Mouse (Mus musculus) embryonic facial prominence, embryonic 11.5 days (tissue): ENCODE data around the gene Olfr963. TPM values are rescaled to one million over a fixed set of nuclear protein-coding genes. Genes with fewer than 3 reads are reported as not detected.

Source experiments
- ATAC-seq: fragments of 200-750 bp; cut with Nextera tagmentation; replicated peaks from 2 replicates; pipeline ENCODE4 v1.8.0; 2017; ENCODE audit warnings: low read depth; ENCODE audit not compliant: insufficient number of reproducible peaks, low FRiP score, low TSS enrichment
- DNase-seq: peaks from one replicate; pipeline ENCODE4 v3.0.0-alpha.2; 2015; ENCODE audit warnings: low spot score
- H3K27ac ChIP-seq: fragments of 300-500 bp; sonication (generic); replicated peaks from 2 replicates; pipeline ENCODE4 v1.5.1; 2014; ENCODE audit warnings: mild to moderate bottlenecking, low read depth, low read length, control low read depth
- H3K27me3 ChIP-seq: fragments of 300-500 bp; sonication (generic); 2 replicates; pipeline ENCODE4 v1.6.1; 2014; ENCODE audit warnings: mild to moderate bottlenecking, low read length, moderate library complexity, mixed read lengths; ENCODE audit not compliant: control insufficient read depth, insufficient read depth
- H3K36me3 ChIP-seq: fragments of 300-500 bp; sonication (generic); replicated peaks from 2 replicates; pipeline ENCODE4 v1.6.1; 2014; ENCODE audit warnings: low read depth, mild to moderate bottlenecking, low read length, moderate library complexity, mixed read lengths; ENCODE audit not compliant: control insufficient read depth, insufficient read depth
- H3K4me1 ChIP-seq: fragments of 300-500 bp; sonication (generic); 2 replicates; pipeline ENCODE4 v1.6.1; 2014; ENCODE audit warnings: low read length, mixed read lengths; ENCODE audit not compliant: control insufficient read depth, insufficient read depth
- H3K4me2 ChIP-seq: fragments of 300-500 bp; sonication (generic); 2 replicates; pipeline ENCODE4 v1.6.1; 2014; ENCODE audit warnings: low read depth, mild to moderate bottlenecking, control low read depth, low read length, moderate library complexity
- H3K4me3 ChIP-seq: fragments of 300-500 bp; sonication (generic); 2 replicates; pipeline ENCODE4 v1.5.1; 2014; ENCODE audit warnings: low read depth, low read length, control low read depth
- H3K9ac ChIP-seq: fragments of 300-500 bp; sonication (generic); replicated peaks from 2 replicates; pipeline ENCODE4 v1.6.1; 2014; ENCODE audit warnings: mild to moderate bottlenecking, control low read depth, low read length
- H3K9me3 ChIP-seq: fragments of 300-500 bp; sonication (generic); replicated peaks from 2 replicates; pipeline ENCODE4 v1.6.1; 2016; ENCODE audit warnings: mild to moderate bottlenecking, low read length, inconsistent platforms, mixed read lengths; ENCODE audit not compliant: control insufficient read depth
- polyA plus RNA-seq: library from polyadenylated mRNA; unstranded; fragments of >200 nt; fragmentation: Nextera tagmentation; extraction: Ambion mirVana; gene quantifications from 2 replicates; pipeline ENCODE4 v1.2.1, GENCODE M21; 2014

The Olfr963 gene
- polyA plus RNA-seq, 1 experiment from 2014 or later = not detected

- no peak within 1 kb of the TSS for H3K4me3 ChIP-seq
- H3K27ac ChIP-seq = no peak within 1 kb of the TSS
- no peaks in the 10 kb centered on the region for H3K27me3 ChIP-seq
- no peaks in the 10 kb centered on the region for H3K9me3 ChIP-seq
- no peaks in the 10 kb centered on the region for H3K4me1 ChIP-seq
- no peak within 1 kb of the TSS for H3K4me2 ChIP-seq
- H3K9ac ChIP-seq = no peak within 1 kb of the TSS
- no peaks in the 10 kb centered on the region for H3K36me3 ChIP-seq
- ATAC-seq = no peak
- no peak for DNase-seq
These were observed 44.0 kb downstream of the Olfr963 start, which contains the start of gene Olfr965 for GRCm38 (mm10) chr9:39711053-39711452. Olfr965 (plus strand) TSS chr9:39711353.

Other genes with a start within 250 kb of the Olfr963 start
- gene Olfr952, start 240.1 kb upstream of the Olfr963 start, polyA plus RNA-seq = not detected in 2 replicates
- gene Olfr954, start 210.5 kb upstream of the Olfr963 start, polyA plus RNA-seq = not detected in 2 replicates
- not detected in 2 replicates for gene Olfr955, start 195.3 kb upstream of the Olfr963 start, polyA plus RNA-seq
- not detected in 2 replicates for gene Olfr44, start 173.2 kb upstream of the Olfr963 start, polyA plus RNA-seq
- not detected in 2 replicates for gene Olfr957, start 151.4 kb upstream of the Olfr963 start, polyA plus RNA-seq
- gene Olfr958, start 113.2 kb upstream of the Olfr963 start, polyA plus RNA-seq = not detected in 2 replicates
- gene Olfr959, start 91.6 kb upstream of the Olfr963 start, polyA plus RNA-seq = not detected in 2 replicates
- 34.3 and 35.0 TPM in 2 replicates for gene AW551984, start 62.8 kb upstream of the Olfr963 start, polyA plus RNA-seq
- gene Olfr148, start 56.5 kb upstream of the Olfr963 start, polyA plus RNA-seq = not detected in 2 replicates
- gene Olfr960, start 45.8 kb upstream of the Olfr963 start, polyA plus RNA-seq = not detected in 2 replicates
- gene Olfr961, start 22.1 kb upstream of the Olfr963 start, polyA plus RNA-seq = not detected in 2 replicates
- gene Olfr149, start 39.9 kb downstream of the Olfr963 start, polyA plus RNA-seq = not detected in 2 replicates
- not detected in 2 replicates for gene Olfr965, start 44.1 kb downstream of the Olfr963 start, polyA plus RNA-seq
- gene Olfr150, start 63.8 kb downstream of the Olfr963 start, polyA plus RNA-seq = not detected in 2 replicates
- not detected in 2 replicates for gene Olfr967, start 79.0 kb downstream of the Olfr963 start, polyA plus RNA-seq
- not detected in 2 replicates for gene Olfr968, start 116.0 kb downstream of the Olfr963 start, polyA plus RNA-seq
- gene Olfr969, start 123.7 kb downstream of the Olfr963 start, polyA plus RNA-seq = not detected in 2 replicates
- gene Olfr970, start 141.7 kb downstream of the Olfr963 start, polyA plus RNA-seq = not detected in 2 replicates
- gene Olfr971, start 169.7 kb downstream of the Olfr963 start, polyA plus RNA-seq = not detected in 2 replicates
- not detected in 2 replicates for gene Olfr972, start 199.2 kb downstream of the Olfr963 start, polyA plus RNA-seq
- gene Olfr229, start 240.1 kb downstream of the Olfr963 start, polyA plus RNA-seq = not detected in 2 replicates